Mouse (Mus musculus): ENCODE measurements around the gene Srp68. TPM values are rescaled to one million over a fixed set of nuclear protein-coding genes. Genes with fewer than 3 reads are reported as not detected.

Srp68 gene
- polyA plus RNA-seq, 1 experiment from 2014 or later: 80.5 TPM

- no peaks in the 10 kb centered on the region for H3K27me3 ChIP-seq (ENCODE audit: control insufficient read depth, insufficient read depth, low read length)
- no peaks in the 10 kb centered on the region for H3K4me1 ChIP-seq (ENCODE audit: control insufficient read depth, insufficient read depth, low read length)
- H3K4me2 ChIP-seq (ENCODE audit: low read depth, low read length): no peak overlapping the region
- H3K36me3 ChIP-seq (replicated peaks; ENCODE audit: control insufficient read depth, insufficient read depth, low read depth, low read length): no peaks in the 10 kb centered on the region; the same call in 1 of the 2 replicates
- no peaks in the 10 kb centered on the region for H3K9me3 ChIP-seq (replicated peaks; ENCODE audit: control insufficient read depth, low read length)
- DNase-seq (ENCODE audit: low spot score) (no peak), ATAC-seq (replicated peaks; ENCODE audit: insufficient number of reproducible peaks, low FRiP score, low TSS enrichment, low read depth) (no peak)
- H3K9ac ChIP-seq (replicated peaks; ENCODE audit: low read length): no peak overlapping the region
- H3K4me3 ChIP-seq (ENCODE audit: low read depth, low read length): no peak overlapping the region
- no peak overlapping the region for H3K27ac ChIP-seq (replicated peaks; ENCODE audit: low read depth, low read length)
- WGBS: 62% methylated on average over 4 of the region's 4 CpGs
Observed at GRCm38 (mm10) chr11:116206678-116207077, 67.3 kb downstream of the Srp68 start.

GRCm38 (mm10) chr11:116203150-116203549 lies 70.9 kb downstream of the Srp68 start:
- WGBS: 85% methylated on average over 3 of the region's 3 CpGs
- Histone ChIP-seq H3K4me2 (ENCODE audit: low read depth, low read length) (no peak overlapping the region), H3K27me3 (ENCODE audit: control insufficient read depth, insufficient read depth, low read length) (no peaks in the 10 kb centered on the region), H3K27ac (replicated peaks; ENCODE audit: low read depth, low read length) (no peak overlapping the region), H3K4me1 (ENCODE audit: control insufficient read depth, insufficient read depth, low read length) (no peaks in the 10 kb centered on the region), H3K36me3 (replicated peaks; ENCODE audit: control insufficient read depth, insufficient read depth, low read depth, low read length) (no peaks in the 10 kb centered on the region; the same call in 1 of the 2 replicates), H3K9me3 (replicated peaks; ENCODE audit: control insufficient read depth, low read length) (no peaks in the 10 kb centered on the region), H3K4me3 (ENCODE audit: low read depth, low read length) (no peak overlapping the region), H3K9ac (replicated peaks; ENCODE audit: low read length) (no peak overlapping the region)
- DNase-seq (ENCODE audit: low spot score): no peak
- no peak for ATAC-seq (replicated peaks; ENCODE audit: insufficient number of reproducible peaks, low FRiP score, low TSS enrichment, low read depth)

- no peaks in the 10 kb centered on the region for H3K4me1 ChIP-seq (ENCODE audit: control insufficient read depth, insufficient read depth, low read length)
- no peaks in the 10 kb centered on the region for H3K36me3 ChIP-seq (replicated peaks; ENCODE audit: control insufficient read depth, insufficient read depth, low read depth, low read length)
- WGBS: 93% methylated on average over 2 of the region's 2 CpGs
- ATAC-seq (replicated peaks; ENCODE audit: insufficient number of reproducible peaks, low FRiP score, low TSS enrichment, low read depth) (no peak), DNase-seq (ENCODE audit: low spot score) (no peak)
- H3K4me2 ChIP-seq (ENCODE audit: low read depth, low read length): no peak overlapping the region
- H3K27me3 ChIP-seq (ENCODE audit: control insufficient read depth, insufficient read depth, low read length): no peaks in the 10 kb centered on the region
- no peak overlapping the region for H3K27ac ChIP-seq (replicated peaks; ENCODE audit: low read depth, low read length)
- no peaks in the 10 kb centered on the region for H3K9me3 ChIP-seq (replicated peaks; ENCODE audit: control insufficient read depth, low read length)
- H3K4me3 ChIP-seq (ENCODE audit: low read depth, low read length): no peak overlapping the region
- no peak overlapping the region for H3K9ac ChIP-seq (replicated peaks; ENCODE audit: low read length)
Observed at GRCm38 (mm10) chr11:116201151-116201550, 72.9 kb downstream of the Srp68 start.

- Histone ChIP-seq H3K9me3 (replicated peaks; ENCODE audit: control insufficient read depth, low read length) (no peaks in the 10 kb centered on the region), H3K27ac (replicated peaks; ENCODE audit: low read depth, low read length) (peak within 1 kb of the TSS; percentile 81), H3K36me3 (replicated peaks; ENCODE audit: control insufficient read depth, insufficient read depth, low read depth, low read length) (no peaks in the 10 kb centered on the region), H3K4me2 (ENCODE audit: low read depth, low read length) (peak within 1 kb of the TSS; percentile 64), H3K9ac (replicated peaks; ENCODE audit: low read length) (peak within 1 kb of the TSS; percentile 73), H3K4me1 (ENCODE audit: control insufficient read depth, insufficient read depth, low read length) (no peaks in the 10 kb centered on the region), H3K4me3 (ENCODE audit: low read depth, low read length) (peak within 1 kb of the TSS; percentile 69), H3K27me3 (ENCODE audit: control insufficient read depth, insufficient read depth, low read length) (no peaks in the 10 kb centered on the region)
- ATAC-seq (replicated peaks; ENCODE audit: insufficient number of reproducible peaks, low FRiP score, low TSS enrichment, low read depth) (peak; percentile 97), DNase-seq (ENCODE audit: low spot score) (peak; percentile 96)
- under 1% methylated on average over 62 of the region's 62 CpGs for WGBS
Observed at GRCm38 (mm10) chr11:116198639-116199531, 75.1 kb downstream of the Srp68 start, which contains the start of the genes Ten1 and Acox1. Gene Ten1, plus strand, starts transcription at chr11:116198855. Gene Acox1, minus strand, starts transcription at chr11:116199045.

GRCm38 (mm10) chr11:116198132-116198531 lies 75.9 kb downstream of the Srp68 start:
- DNase-seq (ENCODE audit: low spot score) (no peak), ATAC-seq (replicated peaks; ENCODE audit: insufficient number of reproducible peaks, low FRiP score, low TSS enrichment, low read depth) (peak; percentile 8; the same call in 1 of the 2 replicates)
- Histone ChIP-seq H3K27ac (replicated peaks; ENCODE audit: low read depth, low read length) (no peak overlapping the region), H3K27me3 (ENCODE audit: control insufficient read depth, insufficient read depth, low read length) (no peaks in the 10 kb centered on the region), H3K9ac (replicated peaks; ENCODE audit: low read length) (peak overlapping the region; percentile 73), H3K4me3 (ENCODE audit: low read depth, low read length) (peak overlapping the region; percentile 69), H3K36me3 (replicated peaks; ENCODE audit: control insufficient read depth, insufficient read depth, low read depth, low read length) (no peaks in the 10 kb centered on the region), H3K4me2 (ENCODE audit: low read depth, low read length) (peak overlapping the region; percentile 64), H3K4me1 (ENCODE audit: control insufficient read depth, insufficient read depth, low read length) (no peaks in the 10 kb centered on the region), H3K9me3 (replicated peaks; ENCODE audit: control insufficient read depth, low read length) (no peaks in the 10 kb centered on the region)
- WGBS: 27% methylated on average over 13 of the region's 13 CpGs

- 94% methylated on average over 6 of the region's 6 CpGs for WGBS
- Histone ChIP-seq H3K27me3 (ENCODE audit: control insufficient read depth, insufficient read depth, low read length) (no peaks in the 10 kb centered on the region), H3K4me3 (ENCODE audit: low read depth, low read length) (no peak overlapping the region), H3K9ac (replicated peaks; ENCODE audit: low read length) (no peak overlapping the region), H3K27ac (replicated peaks; ENCODE audit: low read depth, low read length) (no peak overlapping the region), H3K4me1 (ENCODE audit: control insufficient read depth, insufficient read depth, low read length) (no peaks in the 10 kb centered on the region), H3K4me2 (ENCODE audit: low read depth, low read length) (no peak overlapping the region), H3K36me3 (replicated peaks; ENCODE audit: control insufficient read depth, insufficient read depth, low read depth, low read length) (no peaks in the 10 kb centered on the region), H3K9me3 (replicated peaks; ENCODE audit: control insufficient read depth, low read length) (no peaks in the 10 kb centered on the region)
- ATAC-seq (replicated peaks; ENCODE audit: insufficient number of reproducible peaks, low FRiP score, low TSS enrichment, low read depth) (no peak), DNase-seq (ENCODE audit: low spot score) (no peak)
Observed at GRCm38 (mm10) chr11:116197584-116197906, 76.5 kb downstream of the Srp68 start.

GRCm38 (mm10) chr11:116196866-116197583 lies 77.0 kb downstream of the Srp68 start:
- H3K27ac ChIP-seq (replicated peaks; ENCODE audit: low read depth, low read length): no peak overlapping the region
- DNase-seq (ENCODE audit: low spot score) (no peak), ATAC-seq (replicated peaks; ENCODE audit: insufficient number of reproducible peaks, low FRiP score, low TSS enrichment, low read depth) (no peak)
- H3K27me3 ChIP-seq (ENCODE audit: control insufficient read depth, insufficient read depth, low read length): no peaks in the 10 kb centered on the region
- H3K4me2 ChIP-seq (ENCODE audit: low read depth, low read length): no peak overlapping the region
- H3K4me3 ChIP-seq (ENCODE audit: low read depth, low read length): no peak overlapping the region
- H3K9me3 ChIP-seq (replicated peaks; ENCODE audit: control insufficient read depth, low read length): no peaks in the 10 kb centered on the region
- H3K36me3 ChIP-seq (replicated peaks; ENCODE audit: control insufficient read depth, insufficient read depth, low read depth, low read length): no peaks in the 10 kb centered on the region
- WGBS: 93% methylated on average over 18 of the region's 18 CpGs
- H3K9ac ChIP-seq (replicated peaks; ENCODE audit: low read length): no peak overlapping the region
- H3K4me1 ChIP-seq (ENCODE audit: control insufficient read depth, insufficient read depth, low read length): no peaks in the 10 kb centered on the region

- DNase-seq (ENCODE audit: low spot score) (no peak), ATAC-seq (replicated peaks; ENCODE audit: insufficient number of reproducible peaks, low FRiP score, low TSS enrichment, low read depth) (no peak)
- no peak overlapping the region for H3K9ac ChIP-seq (replicated peaks; ENCODE audit: low read length)
- 93% methylated on average over 3 of the region's 3 CpGs for WGBS
- no peaks in the 10 kb centered on the region for H3K9me3 ChIP-seq (replicated peaks; ENCODE audit: control insufficient read depth, low read length)
- H3K36me3 ChIP-seq (replicated peaks; ENCODE audit: control insufficient read depth, insufficient read depth, low read depth, low read length): no peaks in the 10 kb centered on the region
- H3K27ac ChIP-seq (replicated peaks; ENCODE audit: low read depth, low read length): no peak overlapping the region
- H3K4me2 ChIP-seq (ENCODE audit: low read depth, low read length): no peak overlapping the region
- no peak overlapping the region for H3K4me3 ChIP-seq (ENCODE audit: low read depth, low read length)
- no peaks in the 10 kb centered on the region for H3K4me1 ChIP-seq (ENCODE audit: control insufficient read depth, insufficient read depth, low read length)
- no peaks in the 10 kb centered on the region for H3K27me3 ChIP-seq (ENCODE audit: control insufficient read depth, insufficient read depth, low read length)
Observed at GRCm38 (mm10) chr11:116196336-116196735, 77.7 kb downstream of the Srp68 start.
